Mouse (Mus musculus) gastrocnemius, postnatal 25 days (tissue): Measurements from ENCODE around the gene Mpzl1. TPM values are rescaled to one million over a fixed set of nuclear protein-coding genes. Genes with fewer than 3 reads are reported as not detected.
A peak's percentile ranks its signal among the peaks of the same experiment; 100 is the strongest.

Experiments
- DNase-seq: peaks from one replicate; pipeline ENCODE4 v3.0.0; 2022
- total RNA-seq, 2 experiments: library from RNA; stranded (reverse); gene quantifications; 1 replicate in 1 of 2; 2 replicates in 1 of 2; pipeline ENCODE4 v1.2.3; 2021

Mpzl1 gene
- total RNA-seq, 2 experiments from 2014 or later: 9.2 to 10.1 TPM

DNA sequence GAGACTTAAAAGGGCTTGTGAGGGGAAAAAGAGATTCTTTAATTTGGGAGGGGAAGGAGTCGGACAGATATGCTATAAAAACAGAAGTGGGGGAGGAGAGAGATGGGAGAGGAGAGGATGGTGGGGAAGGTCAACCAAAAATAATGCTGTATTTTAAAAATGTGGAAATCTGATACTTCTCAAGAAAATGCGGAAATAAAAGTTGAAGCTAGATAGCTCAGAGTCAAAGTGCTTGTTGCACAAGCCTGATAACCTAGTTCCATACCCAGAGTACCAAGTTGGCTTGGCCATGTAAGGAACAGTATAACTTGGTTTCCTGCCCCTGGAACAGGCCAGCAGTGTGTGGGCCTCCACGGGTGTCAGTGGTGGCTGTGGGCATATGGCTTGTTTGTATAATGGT lies 19.5 kb downstream of the Mpzl1 start:
- no peak for DNase-seq

- DNase-seq: no peak
Measured at GRCm38 (mm10) chr1:165613926-165614325, 20.4 kb downstream of the Mpzl1 start.

GRCm38 (mm10) chr1:165612714-165613113 lies 21.6 kb downstream of the Mpzl1 start:
- no peak for DNase-seq

GRCm38 (mm10) chr1:165610321-165610999 lies 23.9 kb downstream of the Mpzl1 start:
- no peak for DNase-seq

- no peak for DNase-seq
Measured at GRCm38 (mm10) chr1:165609495-165610320, 24.6 kb downstream of the Mpzl1 start.

DNA sequence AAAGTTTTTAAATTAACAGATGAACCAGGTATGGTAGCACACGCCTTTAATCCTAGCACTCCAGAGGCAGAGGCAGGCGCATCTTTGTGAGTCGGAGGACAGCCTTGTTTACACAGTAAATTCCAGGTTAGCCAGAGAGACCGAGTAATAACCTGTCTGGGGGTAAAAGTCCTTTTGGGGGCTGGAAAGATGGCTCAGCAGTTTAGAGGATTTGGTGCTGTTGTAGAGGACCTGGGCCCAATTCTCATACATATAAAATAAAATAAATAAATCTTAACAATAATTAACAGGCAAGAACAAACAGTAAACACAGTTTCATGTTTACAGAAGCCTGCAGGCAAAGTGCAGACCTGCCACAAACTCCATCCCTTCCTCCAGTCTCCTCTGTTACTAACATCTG lies 25.4 kb downstream of the Mpzl1 start:
- no peak for DNase-seq

DNA sequence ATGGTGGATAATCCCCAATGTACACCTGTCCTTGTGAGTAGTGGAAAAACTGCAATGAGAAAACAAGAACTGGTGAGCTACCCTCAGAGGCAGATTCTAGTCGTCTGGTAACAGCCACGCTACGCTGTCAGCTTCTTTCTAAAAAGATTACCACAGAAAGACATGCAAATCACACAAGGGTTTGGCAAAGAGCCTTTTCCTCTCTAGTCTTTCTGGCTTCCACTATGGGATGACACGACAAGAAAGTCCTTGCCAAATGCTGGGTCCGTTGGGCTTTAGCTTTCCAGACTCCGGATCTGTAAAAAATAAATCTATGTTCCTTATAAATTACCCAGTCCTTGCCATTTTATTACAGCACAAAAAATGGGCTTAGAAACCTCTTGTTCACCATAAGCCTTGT lies 28.6 kb downstream of the Mpzl1 start:
- DNase-seq: no peak

DNA sequence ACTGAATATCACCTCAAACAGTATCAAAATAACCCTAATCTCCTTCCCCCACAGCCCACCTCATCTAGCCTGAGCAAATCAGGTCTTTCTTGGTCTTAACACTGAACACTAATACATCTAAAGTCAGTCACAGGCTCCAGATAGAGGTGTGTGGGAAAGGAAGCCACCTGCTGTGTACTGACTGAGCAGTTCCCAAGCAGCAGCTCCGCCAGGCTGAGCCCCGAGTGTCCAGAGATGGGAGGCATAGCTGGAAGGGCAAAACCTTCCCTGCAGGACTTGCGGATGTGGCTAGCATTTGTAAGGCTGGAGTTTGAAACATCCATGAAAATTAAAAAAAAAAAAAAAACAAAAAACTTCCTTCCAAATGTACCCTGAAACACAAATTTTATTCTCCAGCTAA lies 29.2 kb downstream of the Mpzl1 start:
- no peak for DNase-seq

DNA sequence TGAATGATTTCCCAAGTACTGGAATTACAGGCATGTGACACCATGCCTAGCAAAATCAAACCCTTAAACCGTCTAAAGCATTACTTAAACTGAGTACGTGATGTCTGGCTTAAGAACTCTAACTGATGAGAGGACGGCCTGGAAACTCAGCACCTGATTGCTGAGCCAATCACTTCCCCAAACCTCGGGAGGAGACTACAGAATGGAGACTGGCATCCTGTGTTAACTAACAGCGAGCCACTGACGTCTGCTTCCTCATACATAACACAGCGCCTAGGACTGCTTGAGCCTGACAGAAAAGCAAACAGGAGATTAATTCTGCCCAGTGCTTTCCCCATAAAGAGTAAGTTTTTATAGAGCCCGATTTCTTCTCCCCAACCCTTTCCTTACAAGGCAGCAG lies 30.1 kb downstream of the Mpzl1 start:
- DNase-seq: no peak

DNA sequence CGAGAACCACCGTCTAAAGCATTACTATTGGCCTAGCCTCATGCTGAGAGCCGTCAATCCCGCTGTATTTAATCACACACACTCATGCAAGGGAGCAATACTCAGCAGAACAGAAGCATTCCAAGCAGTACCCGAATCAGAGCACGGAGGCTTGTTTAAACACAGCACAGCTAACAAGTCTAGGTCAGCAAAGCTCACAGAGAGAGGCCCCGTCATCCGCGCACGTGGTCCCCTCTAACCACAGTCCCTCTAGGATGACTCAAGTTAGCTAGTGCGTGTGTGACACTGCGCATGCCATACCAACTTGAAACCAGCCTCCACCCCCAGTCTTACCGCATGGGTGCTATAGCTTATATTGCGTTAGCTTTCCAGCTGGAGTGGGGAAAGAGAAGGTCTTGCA lies 31.1 kb downstream of the Mpzl1 start:
- no peak for DNase-seq

DNA sequence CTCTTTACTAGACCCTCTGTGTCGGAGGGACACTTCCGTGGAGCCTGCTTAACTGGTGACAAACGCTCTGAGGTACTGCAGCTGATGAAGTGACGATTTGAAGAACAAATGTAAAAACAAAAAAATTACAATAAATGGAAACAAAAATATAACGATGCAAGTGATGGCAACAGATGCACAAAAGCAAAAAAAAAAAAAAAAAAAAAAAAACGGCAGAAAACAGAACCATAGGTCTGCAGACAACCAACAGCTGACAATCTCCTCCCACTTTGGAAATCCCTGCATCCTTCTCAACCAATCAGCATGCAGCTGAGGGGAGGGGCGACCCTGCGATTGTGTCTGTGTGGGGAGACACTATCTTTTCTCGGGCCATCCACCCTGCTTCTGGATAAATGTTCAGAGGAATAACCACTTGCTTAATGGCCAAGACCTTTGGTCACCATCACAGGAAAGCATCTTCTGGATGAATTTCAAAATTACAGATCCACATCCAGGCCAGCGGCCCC lies 32.5 kb downstream of the Mpzl1 start:
- DNase-seq: no peak

GRCm38 (mm10) chr1:165594699-165595421 lies 39.5 kb downstream of the Mpzl1 start:
- peak; percentile 71 for DNase-seq

DNA sequence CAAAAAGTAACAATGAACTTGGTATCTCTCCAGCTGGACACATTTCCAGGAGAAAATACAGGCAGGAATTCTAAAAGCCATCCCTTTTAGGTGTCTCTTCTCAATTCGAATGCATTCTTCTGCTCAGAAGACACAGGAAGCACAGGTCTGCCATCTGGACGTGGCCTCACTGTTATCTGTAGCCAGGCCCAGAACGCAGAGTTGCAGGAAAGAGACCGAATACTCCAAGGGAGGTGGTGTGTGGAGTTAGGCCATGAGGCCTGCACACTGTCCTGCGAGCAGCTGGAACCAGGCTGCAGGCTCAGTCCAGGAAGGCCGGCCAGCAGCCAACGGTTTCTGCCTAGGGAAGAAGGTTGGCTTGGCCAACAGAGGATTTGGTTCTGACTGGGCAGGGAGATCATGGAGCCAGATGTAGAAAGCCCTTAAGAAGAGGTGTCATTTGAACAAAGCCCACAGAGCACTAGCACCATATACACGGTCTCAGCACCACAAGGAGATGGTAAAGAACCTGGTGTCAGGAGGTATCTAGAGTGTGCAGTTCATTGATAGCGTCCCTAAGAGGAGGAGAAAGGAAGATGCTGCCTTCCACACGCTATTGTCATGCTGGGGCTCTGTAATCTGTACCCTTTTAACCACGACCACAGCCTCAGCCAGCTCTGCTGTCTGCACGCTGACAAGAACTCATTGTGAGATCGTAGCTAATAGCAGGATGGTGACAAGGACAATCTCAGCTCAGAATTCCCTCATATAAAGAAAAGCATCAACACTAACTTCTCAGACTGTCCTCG lies 41.8 kb downstream of the Mpzl1 start:
- peak; percentile 77 for DNase-seq

GRCm38 (mm10) chr1:165590760-165591159 lies 43.6 kb downstream of the Mpzl1 start:
- no peak for DNase-seq

- DNase-seq: peak; percentile 56
Measured at GRCm38 (mm10) chr1:165589280-165590048, 44.9 kb downstream of the Mpzl1 start.

GRCm38 (mm10) chr1:165587845-165588244 lies 46.5 kb downstream of the Mpzl1 start:
- no peak for DNase-seq

DNA sequence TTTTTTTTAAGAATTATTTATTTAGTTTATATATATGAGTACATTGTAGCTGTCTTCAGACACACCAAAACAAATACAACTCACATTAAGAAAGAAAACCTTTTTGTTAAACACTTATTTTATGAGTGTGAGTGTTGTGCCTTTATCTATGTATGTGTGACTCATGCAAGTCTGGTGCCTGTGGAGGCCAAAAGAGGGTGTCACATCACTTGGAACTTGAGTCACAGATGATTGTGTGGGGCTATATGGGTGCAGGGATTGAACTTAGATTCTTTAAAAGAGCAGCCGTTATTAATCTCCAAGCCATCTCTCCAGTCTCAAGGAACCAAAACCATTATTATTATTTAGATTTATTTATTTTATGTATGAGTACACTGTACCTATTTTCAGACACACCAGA lies 48.0 kb downstream of the Mpzl1 start:
- no peak for DNase-seq

DNA sequence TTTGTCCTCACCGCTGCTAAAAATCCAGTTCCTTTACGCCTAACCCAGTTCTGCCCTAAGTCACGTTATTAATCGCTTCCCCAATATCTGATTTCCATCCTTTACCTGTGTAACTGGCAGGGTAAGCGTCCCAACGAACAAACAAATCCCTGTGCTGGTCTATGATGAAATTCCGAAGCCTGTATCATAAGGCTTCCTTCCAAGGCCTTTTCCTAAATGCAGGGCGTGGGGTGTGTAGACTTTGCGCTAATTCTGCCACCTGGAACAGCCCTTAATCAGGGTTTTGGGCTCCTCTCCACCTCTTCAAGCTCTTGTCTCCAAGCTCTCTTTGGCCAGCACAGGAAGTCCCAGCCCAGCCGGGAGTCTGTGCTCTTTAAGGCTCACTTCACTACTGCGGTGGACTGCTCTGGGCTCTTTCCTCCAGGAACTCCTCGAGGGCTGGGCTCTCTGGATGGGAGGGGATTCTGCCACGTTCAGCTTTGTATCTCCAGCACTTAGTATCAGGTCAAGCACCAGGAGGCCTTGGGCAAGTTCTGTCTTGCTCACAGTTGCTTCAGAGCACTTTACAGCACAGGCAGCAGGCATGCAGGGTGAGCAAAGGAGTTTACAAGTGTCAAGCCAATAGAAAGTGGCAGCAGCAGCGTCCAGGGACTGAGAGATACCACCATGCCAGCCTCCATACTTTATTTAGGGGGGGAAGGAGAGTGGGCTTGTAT lies 48.8 kb downstream of the Mpzl1 start:
- DNase-seq: no peak

DNA sequence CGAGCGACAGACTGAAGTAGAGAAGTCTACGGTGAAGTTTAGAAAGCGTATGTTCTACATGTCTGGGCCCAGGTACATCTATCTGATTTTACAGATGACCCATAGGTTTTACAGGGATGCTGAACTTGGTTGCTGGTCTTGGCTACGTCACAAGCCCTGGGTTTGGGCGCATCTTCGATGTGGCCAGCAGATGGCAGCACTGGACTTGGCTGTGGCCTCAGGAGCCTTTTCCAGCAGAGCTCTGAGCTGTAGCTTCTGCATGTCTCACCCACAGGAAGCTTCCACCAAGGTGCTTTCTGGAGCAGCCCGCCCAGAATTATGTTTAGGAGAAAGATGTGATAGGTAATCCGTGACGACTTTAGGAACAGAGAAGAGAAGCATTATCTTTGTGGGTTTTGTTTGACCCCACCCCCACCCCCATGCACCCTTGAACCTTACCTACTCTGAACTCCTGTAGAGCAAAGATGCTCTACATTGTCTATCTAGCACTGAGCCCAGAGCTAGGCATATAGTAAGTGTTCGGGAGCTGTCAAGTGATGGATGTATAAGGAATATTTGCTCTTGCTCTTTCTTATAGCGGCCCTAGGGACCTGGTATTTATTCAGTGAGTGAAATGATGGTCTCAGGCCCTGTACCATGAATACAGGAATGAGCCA lies 50.7 kb downstream of the Mpzl1 start:
- peak; percentile 76 for DNase-seq

DNA sequence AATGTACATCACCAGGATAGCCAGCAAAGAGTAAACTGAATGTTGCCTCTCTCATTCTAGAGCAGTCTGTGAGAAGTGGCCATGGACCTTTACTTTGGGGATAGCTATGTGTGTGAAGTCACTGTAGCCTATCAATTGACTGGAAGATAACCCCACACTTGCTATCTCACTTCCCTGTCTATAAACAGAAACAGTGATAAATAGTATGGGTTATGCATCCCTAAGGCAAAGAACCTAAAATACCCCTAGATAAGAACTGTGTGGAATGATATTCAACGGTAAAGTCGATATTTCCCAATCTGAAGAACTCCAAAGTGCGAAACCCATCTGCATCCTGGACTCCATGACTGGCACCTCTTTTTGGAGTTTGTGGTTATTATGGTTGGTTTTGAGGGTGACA lies 53.1 kb downstream of the Mpzl1 start:
- no peak for DNase-seq
